Comparison of ENCODE assay signal across 33 mouse cellular contexts in the genomic region with DNA sequence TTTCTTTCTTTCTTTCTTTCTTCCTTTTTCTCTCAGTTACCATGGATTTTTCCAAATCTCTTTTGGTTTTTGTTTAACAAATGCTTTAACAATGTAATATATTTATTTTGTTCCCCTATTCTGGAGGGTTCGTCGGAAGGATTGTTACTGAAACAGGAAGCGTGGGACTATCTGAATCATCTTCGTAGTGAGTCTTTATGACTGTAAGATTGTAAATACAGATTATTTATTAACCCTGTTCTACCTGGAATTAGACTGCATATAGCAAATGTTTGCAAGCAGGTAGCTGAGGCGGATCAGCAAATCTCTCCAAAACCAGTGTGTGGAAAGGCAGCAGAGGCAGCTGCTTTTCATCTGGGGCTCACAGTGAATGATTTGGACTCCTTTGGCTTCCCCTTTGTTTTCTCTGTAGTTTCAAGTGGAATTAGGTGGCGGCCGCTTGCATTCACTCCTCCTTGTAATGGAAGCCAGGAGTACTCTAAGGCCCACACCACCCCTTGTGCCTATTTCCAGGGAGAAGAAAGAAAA. TPM values are rescaled to one million over a fixed set of nuclear protein-coding genes. Genes with fewer than 3 reads are reported as not detected.
DNase-seq lines count a peak whose midpoint lies in the region; ATAC-seq and TF ChIP-seq lines count a peak whose summit lies in the region.
"Had no signal": no experiment of that assay in that cellular context is flagged by ENCODE, and none has a peak within 500 bp of the region (broad histone marks: within the 10 kb centered on the region; RNA-seq: fewer than 3 reads in every experiment).

No protein-coding gene starts in this region.

- H3K9ac ChIP-seq in forebrain, embryonic 12.5 days, result no peak overlapping the region
- no peak overlapping the region for H3K9ac ChIP-seq in midbrain, embryonic 11.5 days (ENCODE audit: low read length)
- H3K9ac ChIP-seq: embryonic facial prominence, embryonic 13.5 days; heart, embryonic 13.5 days; limb, embryonic 13.5 days; liver, embryonic 12.5 days; liver, postnatal 0 days; midbrain, embryonic 15.5 days; neural tube, embryonic 15.5 days had no signal

- H3K27ac ChIP-seq in forebrain, embryonic 10.5 days, result peak overlapping the region; percentile 51; the same call in 1 of the 2 replicates
- H3K27ac ChIP-seq in forebrain, embryonic 12.5 days, result no peak overlapping the region
- peak overlapping the region; percentile 56; the same call in 1 of the 2 replicates for H3K27ac ChIP-seq in kidney, adult 2 months (ENCODE audit: insufficient read depth, low read depth, low read length)
- H3K27ac ChIP-seq in midbrain, embryonic 10.5 days (replicated peaks), result peak overlapping the region; percentile 42; the same call in 1 of the 2 replicates
- H3K27ac ChIP-seq in midbrain, embryonic 11.5 days (ENCODE audit: low read depth, low read length), result no peak overlapping the region
- H3K27ac ChIP-seq: embryonic facial prominence, embryonic 13.5 days; heart, adult 2 months; heart, embryonic 13.5 days; layer of hippocampus, adult 2 months; left cerebral cortex, adult 2 months; limb, embryonic 13.5 days; liver, embryonic 12.5 days; macrophage; midbrain, embryonic 15.5 days; neural tube, embryonic 15.5 days had no signal

- no peak overlapping the region for H3K4me3 ChIP-seq in forebrain, embryonic 10.5 days
- no peak overlapping the region for H3K4me3 ChIP-seq in forebrain, embryonic 12.5 days (replicated peaks)
- H3K4me3 ChIP-seq in kidney, adult 2 months (ENCODE audit: insufficient read depth, low read depth, low read length), result no peak overlapping the region
- H3K4me3 ChIP-seq in midbrain, embryonic 10.5 days, result no peak overlapping the region
- no peak overlapping the region for H3K4me3 ChIP-seq in midbrain, embryonic 11.5 days (ENCODE audit: low read depth, low read length)
- H3K4me3 ChIP-seq: embryonic facial prominence, embryonic 13.5 days; erythroblast, embryonic 14.5 days; heart, adult 2 months; heart, embryonic 13.5 days; layer of hippocampus, adult 2 months; left cerebral cortex, adult 2 months; limb, embryonic 13.5 days; liver, embryonic 12.5 days; midbrain, embryonic 15.5 days; neural tube, embryonic 15.5 days had no signal

- ATAC-seq in forebrain, embryonic 12.5 days (ENCODE audit: low FRiP score), result no peak
- ATAC-seq in midbrain, embryonic 11.5 days (ENCODE audit: low FRiP score), result no peak
- ATAC-seq: forebrain, embryonic 14.5 days; hindbrain, embryonic 16.5 days; liver, embryonic 12.5 days; liver, postnatal 0 days; midbrain, embryonic 15.5 days; Patski had no signal

- peaks cover 41% of the 10 kb centered on the region for H3K4me1 ChIP-seq in forebrain, embryonic 10.5 days
- H3K4me1 ChIP-seq in forebrain, embryonic 12.5 days, result peaks cover 13% of the 10 kb centered on the region
- H3K4me1 ChIP-seq in kidney, adult 2 months (ENCODE audit: control insufficient read depth, insufficient read depth, low read length), result peaks cover 3% of the 10 kb centered on the region; the same call in 1 of the 2 replicates
- H3K4me1 ChIP-seq in midbrain, embryonic 10.5 days, result peaks cover 27% of the 10 kb centered on the region
- H3K4me1 ChIP-seq in midbrain, embryonic 11.5 days (ENCODE audit: control insufficient read depth, insufficient read depth, low read length), result peaks cover 3% of the 10 kb centered on the region
- H3K4me1 ChIP-seq: limb, embryonic 13.5 days; liver, embryonic 12.5 days had no signal

- H3K9me3 ChIP-seq in forebrain, embryonic 10.5 days, result no peaks in the 10 kb centered on the region
- no peaks in the 10 kb centered on the region for H3K9me3 ChIP-seq in forebrain, embryonic 12.5 days
- H3K9me3 ChIP-seq in midbrain, embryonic 10.5 days (replicated peaks), result no peaks in the 10 kb centered on the region
- H3K9me3 ChIP-seq in midbrain, embryonic 11.5 days (ENCODE audit: control insufficient read depth, low read length), result no peaks in the 10 kb centered on the region
- H3K9me3 ChIP-seq: embryonic facial prominence, embryonic 13.5 days; heart, embryonic 13.5 days; limb, embryonic 13.5 days; liver, embryonic 12.5 days; midbrain, embryonic 15.5 days; neural tube, embryonic 15.5 days had no signal

- DNase-seq in forebrain, embryonic 10.5 days (ENCODE audit: extremely low spot score, low spot score), result no peak
- no peak for DNase-seq in kidney, adult 2 months
- DNase-seq in kidney, postnatal 10 days, result no peak
- DNase-seq in midbrain, embryonic 10.5 days (ENCODE audit: low spot score), result no peak
- no peak for DNase-seq in midbrain, embryonic 11.5 days (ENCODE audit: low spot score, missing footprints)
- DNase-seq in left cerebral cortex, postnatal 14 days (ENCODE audit: low spot score in 2 of 2), result no peak
- DNase-seq: adrenal gland, postnatal 10 days; cerebellum, adult 11 months; cerebellum, adult 9-11 months; embryo, embryonic 11 days; gastrocnemius, postnatal 36 days; heart, adult 2 months; heart, postnatal 10 days; liver, postnatal 0 days; lung, postnatal 10 days; retina, postnatal 1 day; right cerebral cortex, postnatal 14 days; thymus, postnatal 14 days had no signal

- 65% methylated on average over 7 of the region's 7 CpGs for WGBS in forebrain, embryonic 10.5 days
- WGBS in forebrain, embryonic 12.5 days, result 42% methylated on average over 7 of the region's 7 CpGs
- 36% methylated on average over 7 of the region's 7 CpGs for WGBS in kidney, adult 2 months
- WGBS in midbrain, embryonic 10.5 days, result 66% methylated on average over 7 of the region's 7 CpGs
- WGBS in midbrain, embryonic 11.5 days, result 57% methylated on average over 7 of the region's 7 CpGs

- H3K36me3 ChIP-seq in forebrain, embryonic 10.5 days (replicated peaks), result peaks cover 52% of the 10 kb centered on the region
- peaks cover 10% of the 10 kb centered on the region for H3K36me3 ChIP-seq in forebrain, embryonic 12.5 days (replicated peaks)
- H3K36me3 ChIP-seq in kidney, adult 2 months (ENCODE audit: control insufficient read depth, insufficient read depth, low read length), result no peaks in the 10 kb centered on the region; the same call in 1 of the 2 replicates
- H3K36me3 ChIP-seq in midbrain, embryonic 10.5 days, result peaks cover 50% of the 10 kb centered on the region
- H3K36me3 ChIP-seq in midbrain, embryonic 11.5 days (ENCODE audit: control insufficient read depth, insufficient read depth, low read length), result peaks cover 3% of the 10 kb centered on the region; the same call in 1 of the 2 replicates
- H3K36me3 ChIP-seq: G1E; midbrain, embryonic 15.5 days; neural tube, embryonic 15.5 days had no signal

- intact Hi-C loops in left cerebral cortex, postnatal 14 days (cut with DNase I), result no loop called here

- TF ChIP-seq CTCF in kidney, adult 2 months (conservative IDR thresholded peaks at IDR 0.05; ENCODE audit: insufficient read depth, insufficient read length, low read depth, low read length), result no peak

- no peaks in the 10 kb centered on the region for H3K27me3 ChIP-seq in forebrain, embryonic 10.5 days (ENCODE audit: poor library complexity, severe bottlenecking)
- H3K27me3 ChIP-seq in forebrain, embryonic 12.5 days, result 0 out of 2 replicates have a peak, but pooled peaks cover 2% of the 10 kb centered on the region
- no peaks in the 10 kb centered on the region for H3K27me3 ChIP-seq in kidney, adult 2 months (replicated peaks; ENCODE audit: control insufficient read depth, insufficient read depth, low read length)
- H3K27me3 ChIP-seq in midbrain, embryonic 10.5 days (ENCODE audit: low read depth, poor library complexity, severe bottlenecking), result no peaks in the 10 kb centered on the region
- no peaks in the 10 kb centered on the region for H3K27me3 ChIP-seq in midbrain, embryonic 11.5 days (ENCODE audit: control insufficient read depth, insufficient read depth, low read length)
- H3K27me3 ChIP-seq: embryonic facial prominence, embryonic 13.5 days; heart, embryonic 13.5 days; limb, embryonic 13.5 days; liver, embryonic 12.5 days; midbrain, embryonic 15.5 days; neural tube, embryonic 15.5 days; Patski had no signal

- no peak for TF ChIP-seq POLR2A in kidney, adult 2 months (IDR thresholded peaks at IDR 0.05; ENCODE audit: low read depth, low read length)

- H3K4me2 ChIP-seq in forebrain, embryonic 12.5 days, result no peak overlapping the region
- no peak overlapping the region for H3K4me2 ChIP-seq in midbrain, embryonic 11.5 days
- H3K4me2 ChIP-seq: embryonic facial prominence, embryonic 13.5 days; heart, embryonic 13.5 days; limb, embryonic 13.5 days; liver, embryonic 12.5 days; midbrain, embryonic 15.5 days; neural tube, embryonic 15.5 days had no signal

RNA-seq across cellular contexts. Expression of a gene that starts 14.3 kb away (rescaled TPM):
- 40.0 and 40.9 TPM in 2 replicates for polyA plus RNA-seq in forebrain, embryonic 10.5 days (2016; fragmentation: Nextera tagmentation; extraction: Ambion mirVana)
- polyA plus RNA-seq in forebrain, embryonic 12.5 days (2016; fragmentation: Nextera tagmentation; extraction: Ambion mirVana), result 31.7 and 40.6 TPM in 2 replicates
- 19.8 and 20.6 TPM in 2 replicates for polyA plus RNA-seq in kidney, adult 2 months (2012; rRNA removed)
- 25.4 and 35.4 TPM in 2 replicates for polyA plus RNA-seq in midbrain, embryonic 10.5 days (2016; fragmentation: Nextera tagmentation; extraction: Ambion mirVana)
- polyA plus RNA-seq in midbrain, embryonic 11.5 days (2014; fragmentation: Nextera tagmentation; extraction: Ambion mirVana), result 37.4 and 42.0 TPM in 2 replicates
- total RNA-seq in left cerebral cortex, postnatal 14 days (2021), result 1 to 10 TPM; 4.3 to 4.7 TPM
- total RNA-seq: G1E had no signal

Comparison
In these comparisons a context has a peak if more than half of its experiments do, and no peak if none do; other contexts are left out.
1. H3K27ac ChIP-seq: peak in forebrain, embryonic 10.5 days (single experiment), kidney, adult 2 months (single experiment) and midbrain, embryonic 10.5 days (single experiment); none in forebrain, embryonic 12.5 days (single experiment) and midbrain, embryonic 11.5 days (single experiment).